Mouse (Mus musculus) intestine, embryonic 14.5 days (tissue): ENCODE data around the gene Dnajb1. TPM values are rescaled to one million over a fixed set of nuclear protein-coding genes. Genes with fewer than 3 reads are reported as not detected.

Source experiments
- ATAC-seq: fragments of 200-750 bp; cut with Nextera tagmentation; replicated peaks from 2 replicates; pipeline ENCODE4 v1.8.0; 2017; ENCODE audit warnings: low read depth, moderate number of reproducible peaks, moderate TSS enrichment, moderate library complexity; ENCODE audit not compliant: low FRiP score, low TSS enrichment
- DNase-seq: peaks from one replicate; pipeline ENCODE4 v3.0.0-alpha.2; 2018; ENCODE audit warnings: low spot score
- H3K27ac ChIP-seq: fragments of 300-500 bp; sonication (generic); 2 replicates; pipeline ENCODE4 v1.5.1; 2014; ENCODE audit warnings: low read depth, mild to moderate bottlenecking, control low read depth
- H3K27me3 ChIP-seq: fragments of 300-500 bp; sonication (generic); replicated peaks from 2 replicates; pipeline ENCODE4 v1.6.1; 2014; ENCODE audit warnings: low read length, control low read depth; ENCODE audit not compliant: control insufficient read depth, insufficient read depth
- H3K36me3 ChIP-seq: fragments of 300-500 bp; sonication (generic); 2 replicates; pipeline ENCODE4 v1.6.1; 2014; ENCODE audit warnings: low read length, control low read depth; ENCODE audit not compliant: control insufficient read depth, insufficient read depth
- H3K4me1 ChIP-seq: fragments of 300-500 bp; sonication (generic); replicated peaks from 2 replicates; pipeline ENCODE4 v1.6.1; 2014; ENCODE audit warnings: low read length, control low read depth, mixed read lengths; ENCODE audit not compliant: control insufficient read depth, insufficient read depth
- H3K4me2 ChIP-seq: fragments of 300-500 bp; sonication (generic); 2 replicates; pipeline ENCODE4 v1.6.1; 2014; ENCODE audit warnings: low read length
- H3K4me3 ChIP-seq: fragments of 300-500 bp; sonication (generic); 2 replicates; pipeline ENCODE4 v1.5.1; 2014; ENCODE audit warnings: low read depth, low read length, control low read depth, mixed read lengths
- H3K9ac ChIP-seq: fragments of 300-500 bp; sonication (generic); 2 replicates; pipeline ENCODE4 v1.6.1; 2014; ENCODE audit warnings: mild to moderate bottlenecking, low read length
- H3K9me3 ChIP-seq: fragments of 300-500 bp; sonication (generic); 2 replicates; pipeline ENCODE4 v1.6.1; 2016; ENCODE audit warnings: low read length, control low read depth; ENCODE audit not compliant: control insufficient read depth
- WGBS: fragments of 180-500 bp; shearing (Covaris S2); extraction: QIAGEN DNeasy Blood & Tissue Kit; methylation state at CpG from one replicate; pipeline ENCODE4 v1.1.7; 2014; 5-methylcytosine and 5-hydroxymethylcytosine counted together
- polyA plus RNA-seq: library from polyadenylated mRNA; unstranded; fragments of >200 nt; fragmentation: Nextera tagmentation; extraction: Ambion mirVana; gene quantifications from 2 replicates; pipeline ENCODE4 v1.2.1, GENCODE M21; 2014

The Dnajb1 gene
- polyA plus RNA-seq, 1 experiment from 2014 or later: 46.5 TPM

DNA sequence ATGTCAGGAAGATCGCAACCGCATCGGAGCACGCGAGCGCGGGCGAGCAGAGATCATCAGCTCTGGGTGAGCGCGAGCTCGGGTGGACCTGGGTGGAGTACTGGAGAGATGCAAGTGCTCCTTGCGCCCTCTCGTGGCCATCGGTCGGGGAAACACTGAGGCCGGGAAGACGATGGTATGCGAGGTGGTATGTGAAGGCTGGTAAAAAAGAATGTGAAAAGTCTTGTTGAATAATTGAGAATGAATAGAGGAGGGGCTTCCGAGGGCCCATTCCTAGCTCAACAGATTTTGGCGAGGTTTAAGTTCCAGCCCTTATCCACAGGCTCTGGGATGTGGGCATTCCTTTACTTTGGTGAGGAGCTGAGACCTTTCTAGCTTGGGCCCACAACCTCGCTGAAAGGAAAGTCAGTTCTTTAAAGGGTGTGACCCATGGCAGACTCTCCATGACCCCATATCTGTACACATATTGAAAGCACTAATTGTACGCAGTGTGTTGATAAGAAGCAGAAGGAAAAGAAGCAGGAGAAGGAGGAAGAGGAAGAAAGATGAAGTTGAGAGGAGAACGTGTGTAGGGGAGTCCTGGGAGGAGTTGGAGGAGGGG is 14.5 kb downstream of the Dnajb1 start:
- 0 out of 2 replicates have a peak overlapping the region, but pooled peaks have one; percentile 22 for H3K9ac ChIP-seq
- H3K4me3 ChIP-seq: peak overlapping the region; percentile 24
- WGBS: 10% methylated on average over 23 of the region's 23 CpGs
- H3K27ac ChIP-seq: no peak overlapping the region
- no peaks in the 10 kb centered on the region for H3K9me3 ChIP-seq
- H3K27me3 ChIP-seq: no peaks in the 10 kb centered on the region
- DNase-seq: peak; percentile 93
- peak; percentile 85 for ATAC-seq
- H3K36me3 ChIP-seq: no peaks in the 10 kb centered on the region
- H3K4me2 ChIP-seq: peak overlapping the region; percentile 61
- H3K4me1 ChIP-seq: 0 out of 2 replicates have a peak, but pooled peaks cover 3% of the 10 kb centered on the region

DNA sequence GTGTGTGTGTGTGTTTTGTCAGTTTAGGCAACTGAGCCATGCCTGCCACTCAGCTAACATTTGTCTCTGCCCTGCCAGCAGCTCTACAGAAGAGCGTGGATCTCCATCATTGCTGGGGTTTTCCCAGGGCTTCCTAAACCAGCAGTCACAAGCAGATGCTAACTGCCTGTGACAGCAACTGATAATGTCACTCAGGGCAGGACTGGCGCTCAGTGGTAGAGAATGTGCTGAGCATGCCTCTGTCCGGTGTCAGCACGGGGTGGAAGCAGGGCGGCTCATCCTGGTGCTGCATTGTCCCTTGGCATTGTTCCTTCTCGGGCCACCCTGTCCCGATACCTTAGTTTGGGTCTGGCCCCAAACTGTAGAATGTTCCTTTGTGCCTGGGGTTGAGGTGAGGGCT is 15.6 kb downstream of the Dnajb1 start:
- WGBS: 90% methylated on average over 7 of the region's 7 CpGs

DNA sequence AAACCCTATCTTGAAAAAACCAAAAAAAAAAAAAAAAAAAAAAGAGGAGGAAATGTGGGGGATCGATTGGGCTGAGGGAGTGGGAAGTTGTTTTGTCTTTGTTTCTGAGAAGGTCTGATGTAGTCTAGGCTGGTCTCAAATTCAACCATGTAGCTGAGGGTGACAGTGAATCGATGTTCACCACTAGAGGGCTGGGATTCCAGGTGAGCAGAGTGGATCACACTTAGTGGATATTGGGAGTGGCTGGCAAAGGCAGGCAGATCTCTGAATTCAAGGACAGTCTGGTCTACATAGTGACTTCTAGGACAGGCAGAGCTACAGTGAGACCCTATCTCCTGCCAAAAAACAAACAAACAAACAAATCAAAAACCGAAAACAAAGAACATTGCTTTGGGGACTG is 16.7 kb downstream of the Dnajb1 start:
- no peak for DNase-seq
- Histone ChIP-seq H3K4me1 (0 out of 2 replicates have a peak, but pooled peaks cover 3% of the 10 kb centered on the region), H3K4me3 (no peak overlapping the region), H3K9me3 (no peaks in the 10 kb centered on the region), H3K27ac (no peak overlapping the region), H3K36me3 (no peaks in the 10 kb centered on the region), H3K27me3 (no peaks in the 10 kb centered on the region), H3K4me2 (no peak overlapping the region), H3K9ac (no peak overlapping the region)
- 36% methylated on average over 3 of the region's 3 CpGs for WGBS
- ATAC-seq: no peak

More for the DNA sequence above, 15.6 kb downstream of the Dnajb1 start:
- no peak overlapping the region for H3K9ac ChIP-seq
- H3K27me3 ChIP-seq: no peaks in the 10 kb centered on the region
- H3K4me1 ChIP-seq: 0 out of 2 replicates have a peak, but pooled peaks cover 3% of the 10 kb centered on the region
- no peaks in the 10 kb centered on the region for H3K36me3 ChIP-seq
- DNase-seq (no peak), ATAC-seq (no peak)
- no peak overlapping the region for H3K4me2 ChIP-seq
- H3K4me3 ChIP-seq: no peak overlapping the region
- H3K9me3 ChIP-seq: no peaks in the 10 kb centered on the region
- no peak overlapping the region for H3K27ac ChIP-seq

DNA sequence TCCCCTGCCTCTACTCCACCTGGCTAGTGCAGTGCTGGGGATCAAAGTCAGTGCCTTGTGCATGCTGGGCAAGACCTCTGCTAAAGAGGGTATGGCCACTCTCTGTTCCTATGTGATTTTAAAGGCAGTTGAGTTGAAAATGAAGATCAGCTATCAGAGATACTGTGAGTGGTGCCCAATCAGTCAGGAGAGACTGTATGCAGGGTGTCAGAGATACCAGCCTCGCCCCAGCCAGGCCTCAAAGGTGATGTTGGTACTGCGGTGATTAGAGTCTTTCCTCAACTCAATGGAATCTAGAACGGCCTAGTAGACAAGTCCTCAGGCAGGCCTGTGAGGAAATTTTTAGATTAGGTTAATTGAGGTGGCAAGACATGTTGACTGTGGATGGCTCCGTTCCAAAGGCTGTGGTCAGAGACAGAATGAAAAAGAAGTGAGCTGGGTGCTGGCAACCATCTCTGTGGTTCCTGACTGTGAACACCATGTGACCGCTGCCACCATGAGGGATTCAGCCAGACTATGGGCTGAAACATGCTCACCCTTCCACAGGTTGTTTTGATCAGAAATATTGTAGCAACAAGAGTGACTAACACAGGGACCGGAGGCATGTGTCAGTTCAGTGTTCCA is 17.8 kb downstream of the Dnajb1 start:
- DNase-seq (no peak), ATAC-seq (no peak)
- 85% methylated on average over 6 of the region's 6 CpGs for WGBS
- Histone ChIP-seq H3K27ac (no peak overlapping the region), H3K9ac (no peak overlapping the region), H3K4me1 (0 out of 2 replicates have a peak, but pooled peaks cover 3% of the 10 kb centered on the region), H3K27me3 (no peaks in the 10 kb centered on the region), H3K4me2 (no peak overlapping the region), H3K4me3 (no peak overlapping the region), H3K36me3 (no peaks in the 10 kb centered on the region), H3K9me3 (no peaks in the 10 kb centered on the region)

DNA sequence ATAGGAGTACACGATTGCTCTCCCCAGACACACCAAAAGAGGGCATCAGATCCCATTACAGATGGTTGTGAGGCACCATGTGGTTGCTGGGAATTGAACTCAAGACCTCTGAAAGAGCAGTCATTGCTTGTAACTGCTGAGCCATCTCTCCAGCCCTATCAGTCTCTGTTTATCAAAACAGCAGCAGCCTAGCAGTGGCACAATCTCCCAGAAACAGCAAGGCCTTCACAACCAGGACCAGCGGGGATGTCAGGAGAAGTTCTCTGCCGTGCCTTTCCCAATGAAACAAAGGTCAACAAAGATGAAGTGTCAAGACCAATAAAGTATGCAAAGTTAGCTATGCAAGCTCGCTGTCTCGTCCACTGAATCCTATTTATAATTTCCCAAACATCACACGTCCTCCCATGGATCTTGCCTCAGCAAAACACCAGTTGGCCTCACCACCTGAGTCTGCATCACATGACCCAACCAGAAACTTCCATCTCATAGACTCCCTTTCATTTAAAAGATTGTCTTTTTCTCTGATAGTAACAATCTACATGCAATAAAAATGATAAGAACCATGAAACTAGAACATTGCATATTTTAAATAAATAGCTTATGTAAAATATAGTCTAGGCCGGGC is 24.2 kb downstream of the Dnajb1 start:
- WGBS: 83% methylated on average over 7 of the region's 7 CpGs
- no peaks in the 10 kb centered on the region for H3K9me3 ChIP-seq
- ATAC-seq (no peak), DNase-seq (no peak)
- no peaks in the 10 kb centered on the region for H3K36me3 ChIP-seq
- no peak overlapping the region for H3K4me2 ChIP-seq
- H3K27ac ChIP-seq: no peak overlapping the region
- no peaks in the 10 kb centered on the region for H3K4me1 ChIP-seq
- H3K9ac ChIP-seq: no peak overlapping the region
- H3K27me3 ChIP-seq: no peaks in the 10 kb centered on the region
- H3K4me3 ChIP-seq: no peak overlapping the region

DNA sequence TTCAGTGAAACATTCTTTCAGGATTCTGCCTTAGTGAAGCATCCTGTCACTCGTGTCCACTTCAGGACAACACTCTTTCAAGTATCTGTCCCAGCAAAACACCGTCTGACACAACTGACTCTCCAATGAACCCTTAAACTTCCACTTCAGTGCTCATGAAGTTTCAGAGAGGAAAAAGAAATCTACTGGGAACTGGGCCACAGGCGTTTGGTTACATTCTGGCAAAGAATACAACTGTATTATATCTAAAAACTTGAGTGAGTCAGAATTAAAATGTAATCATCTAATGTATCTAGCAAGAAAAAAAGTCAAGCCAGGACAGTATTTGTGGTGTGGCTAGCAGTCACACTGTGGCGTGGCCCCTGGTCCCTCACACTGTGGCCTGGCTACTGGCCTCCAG is 30.9 kb downstream of the Dnajb1 start:
- Histone ChIP-seq H3K36me3 (no peaks in the 10 kb centered on the region), H3K9me3 (no peaks in the 10 kb centered on the region), H3K4me1 (no peaks in the 10 kb centered on the region), H3K9ac (no peak overlapping the region), H3K27me3 (no peaks in the 10 kb centered on the region), H3K27ac (no peak overlapping the region), H3K4me3 (no peak overlapping the region), H3K4me2 (no peak overlapping the region)
- 68% methylated on average over 4 of the region's 4 CpGs for WGBS
- DNase-seq (no peak), ATAC-seq (no peak)

DNA sequence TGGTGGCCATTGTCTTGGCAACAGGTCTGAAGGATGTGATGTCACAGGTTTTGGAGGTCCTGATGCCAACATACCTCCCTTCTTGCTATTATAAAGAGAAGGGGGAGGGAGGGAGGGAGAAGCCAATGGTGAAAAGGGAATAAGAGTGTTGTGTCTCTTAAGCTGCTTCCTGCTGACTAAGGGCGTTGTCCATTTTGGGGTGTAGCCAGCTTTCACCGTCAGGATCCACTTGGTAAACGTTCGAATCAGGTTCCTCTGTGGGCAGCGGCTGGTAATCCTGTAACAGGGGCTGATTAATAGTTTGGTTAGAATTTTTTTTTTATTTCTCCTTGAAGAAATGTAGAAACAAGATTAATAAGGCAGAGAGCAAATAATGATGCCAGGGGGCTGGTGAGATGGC is 31.7 kb downstream of the Dnajb1 start:
- WGBS: 64% methylated on average over 5 of the region's 5 CpGs
- no peak for ATAC-seq

DNA sequence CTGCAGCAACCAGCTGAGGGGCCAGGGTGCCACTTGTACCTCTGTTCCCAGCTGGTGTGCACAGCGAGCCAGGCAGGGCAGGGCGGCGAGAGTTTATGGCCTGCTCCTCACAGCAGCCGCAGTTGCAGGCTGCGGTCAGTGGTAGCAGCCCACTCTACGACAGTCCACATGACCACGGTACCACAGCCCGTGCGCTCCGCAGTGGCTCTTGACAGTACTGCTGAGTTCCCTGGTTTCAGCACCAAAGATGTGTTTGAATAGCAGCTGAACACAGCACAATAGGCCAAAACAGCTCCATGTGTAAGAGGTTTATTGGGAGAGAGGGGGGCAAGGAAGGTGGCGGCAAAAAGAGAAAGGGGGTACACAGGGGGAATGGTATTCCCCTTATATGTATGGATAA is 39.5 kb downstream of the Dnajb1 start:
- ATAC-seq (no peak), DNase-seq (no peak)
- WGBS: 94% methylated on average over 11 of the region's 11 CpGs

More for the DNA sequence above, 31.7 kb downstream of the Dnajb1 start:
- Histone ChIP-seq H3K9me3 (no peaks in the 10 kb centered on the region), H3K27ac (no peak overlapping the region), H3K4me1 (no peaks in the 10 kb centered on the region), H3K4me2 (no peak overlapping the region), H3K27me3 (no peaks in the 10 kb centered on the region), H3K36me3 (no peaks in the 10 kb centered on the region), H3K9ac (no peak overlapping the region), H3K4me3 (no peak overlapping the region)
- no peak for DNase-seq

More for the DNA sequence above, 39.5 kb downstream of the Dnajb1 start:
- Histone ChIP-seq H3K9me3 (no peaks in the 10 kb centered on the region), H3K9ac (no peak overlapping the region), H3K4me1 (0 out of 2 replicates have a peak, but pooled peaks cover 2% of the 10 kb centered on the region), H3K4me3 (no peak overlapping the region), H3K4me2 (no peak overlapping the region), H3K36me3 (no peaks in the 10 kb centered on the region), H3K27me3 (no peaks in the 10 kb centered on the region), H3K27ac (no peak overlapping the region)
